Mouse (Mus musculus): ENCODE results near the gene Inpp5d. TPM values are rescaled to one million over a fixed set of nuclear protein-coding genes. Genes with fewer than 3 reads are reported as not detected.

The Inpp5d gene
- polyA plus RNA-seq, 1 experiment from 2014 or later: 3.3 TPM

DNA sequence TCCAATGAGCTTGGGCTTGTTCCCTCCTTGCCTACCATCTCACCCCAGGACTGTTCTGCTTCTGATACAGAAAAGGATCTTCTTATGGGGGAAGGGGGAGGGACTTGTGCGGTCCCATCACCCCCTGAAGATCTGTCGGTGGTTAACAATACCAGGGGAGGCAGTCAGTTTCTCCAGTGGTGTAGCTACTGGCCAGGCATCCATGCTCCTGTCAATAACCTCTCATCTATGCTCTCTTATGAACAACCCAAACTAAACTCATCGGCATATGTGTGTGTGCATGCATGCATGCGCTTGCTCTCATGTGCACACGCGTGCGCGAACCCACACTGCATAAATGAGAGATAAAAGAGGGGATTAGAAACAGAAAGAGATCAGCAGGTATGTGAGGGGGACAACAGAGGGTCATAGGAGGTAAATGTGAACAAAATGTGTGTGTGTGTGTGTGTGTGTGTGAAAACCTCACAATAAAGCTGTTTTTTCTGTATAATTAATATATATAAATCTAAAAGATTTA is 29.9 kb downstream of the Inpp5d start:
- Histone ChIP-seq H3K4me3 (ENCODE audit: low read depth, low read length) (no peak overlapping the region), H3K4me2 (ENCODE audit: low read depth, low read length) (no peak overlapping the region), H3K9me3 (replicated peaks; ENCODE audit: control insufficient read depth, low read length) (no peaks in the 10 kb centered on the region), H3K36me3 (replicated peaks; ENCODE audit: control insufficient read depth, insufficient read depth, low read depth, low read length) (no peaks in the 10 kb centered on the region), H3K9ac (replicated peaks; ENCODE audit: low read length) (no peak overlapping the region), H3K27ac (replicated peaks; ENCODE audit: low read depth, low read length) (no peak overlapping the region), H3K4me1 (ENCODE audit: control insufficient read depth, insufficient read depth, low read length) (no peaks in the 10 kb centered on the region), H3K27me3 (ENCODE audit: control insufficient read depth, insufficient read depth, low read length) (no peaks in the 10 kb centered on the region)
- ATAC-seq (replicated peaks; ENCODE audit: insufficient number of reproducible peaks, low FRiP score, low TSS enrichment, low read depth) (no peak), DNase-seq (ENCODE audit: low spot score) (no peak)
- 93% methylated on average over 8 of the region's 8 CpGs for WGBS

DNA sequence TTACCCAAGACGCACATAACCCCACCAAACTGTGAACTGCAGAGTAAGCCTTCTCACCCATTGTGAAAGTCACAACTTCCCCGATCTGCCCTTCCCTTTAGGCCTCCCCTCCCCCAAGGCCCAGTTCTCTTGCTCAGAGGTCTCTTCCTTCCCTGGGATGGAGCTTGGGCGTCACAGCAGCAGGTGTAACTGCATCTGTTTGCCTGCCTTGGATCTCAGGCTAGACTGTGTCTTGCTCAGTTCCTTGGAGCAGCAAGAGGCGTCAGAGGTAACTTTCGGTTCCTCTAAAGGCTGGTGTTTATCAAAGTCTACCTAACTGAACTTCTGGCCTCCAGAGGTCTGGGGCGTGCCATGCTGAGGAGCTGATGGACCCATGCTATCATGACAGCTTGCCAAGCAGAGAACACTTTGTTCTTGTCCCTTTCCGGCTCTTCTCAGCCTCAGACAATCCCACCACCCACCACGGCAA is 30.5 kb downstream of the Inpp5d start:
- 83% methylated on average over 8 of the region's 8 CpGs for WGBS
- H3K9ac ChIP-seq (replicated peaks; ENCODE audit: low read length): no peak overlapping the region
- no peak overlapping the region for H3K4me3 ChIP-seq (ENCODE audit: low read depth, low read length)
- ATAC-seq (replicated peaks; ENCODE audit: insufficient number of reproducible peaks, low FRiP score, low TSS enrichment, low read depth) (no peak), DNase-seq (ENCODE audit: low spot score) (no peak)
- no peak overlapping the region for H3K27ac ChIP-seq (replicated peaks; ENCODE audit: low read depth, low read length)
- H3K4me1 ChIP-seq (ENCODE audit: control insufficient read depth, insufficient read depth, low read length): no peaks in the 10 kb centered on the region
- no peaks in the 10 kb centered on the region for H3K9me3 ChIP-seq (replicated peaks; ENCODE audit: control insufficient read depth, low read length)
- no peaks in the 10 kb centered on the region for H3K36me3 ChIP-seq (replicated peaks; ENCODE audit: control insufficient read depth, insufficient read depth, low read depth, low read length)
- no peak overlapping the region for H3K4me2 ChIP-seq (ENCODE audit: low read depth, low read length)
- H3K27me3 ChIP-seq (ENCODE audit: control insufficient read depth, insufficient read depth, low read length): no peaks in the 10 kb centered on the region

DNA sequence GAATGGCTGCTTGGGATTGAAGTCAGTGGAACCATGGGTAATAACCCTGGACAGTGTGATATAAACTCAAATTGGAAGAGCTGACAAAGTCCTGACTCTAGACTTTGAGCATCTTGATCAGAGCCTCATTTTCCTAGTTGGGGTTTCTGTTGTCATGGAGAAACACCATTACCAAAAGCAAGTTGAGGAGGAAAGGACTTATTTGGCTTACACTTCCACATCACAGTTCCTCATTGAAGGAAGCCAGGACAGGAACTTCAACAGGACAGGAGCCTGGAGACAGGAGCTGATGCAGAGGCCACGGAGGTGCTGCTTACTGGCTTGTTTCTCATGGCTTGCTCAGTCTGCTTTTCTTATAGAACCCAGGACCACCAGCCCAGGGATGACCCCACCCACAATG is 31.3 kb downstream of the Inpp5d start:
- H3K9ac ChIP-seq (replicated peaks; ENCODE audit: low read length): no peak overlapping the region
- WGBS: 83% methylated on average over 1 of the region's 1 CpGs
- no peaks in the 10 kb centered on the region for H3K36me3 ChIP-seq (replicated peaks; ENCODE audit: control insufficient read depth, insufficient read depth, low read depth, low read length)
- no peak for ATAC-seq (replicated peaks; ENCODE audit: insufficient number of reproducible peaks, low FRiP score, low TSS enrichment, low read depth)
- H3K4me3 ChIP-seq (ENCODE audit: low read depth, low read length): no peak overlapping the region
- no peak for DNase-seq (ENCODE audit: low spot score)
- H3K27ac ChIP-seq (replicated peaks; ENCODE audit: low read depth, low read length): no peak overlapping the region
- H3K9me3 ChIP-seq (replicated peaks; ENCODE audit: control insufficient read depth, low read length): no peaks in the 10 kb centered on the region
- no peaks in the 10 kb centered on the region for H3K27me3 ChIP-seq (ENCODE audit: control insufficient read depth, insufficient read depth, low read length)
- no peak overlapping the region for H3K4me2 ChIP-seq (ENCODE audit: low read depth, low read length)
- no peaks in the 10 kb centered on the region for H3K4me1 ChIP-seq (ENCODE audit: control insufficient read depth, insufficient read depth, low read length)

GRCm38 (mm10) chr1:87655101-87655500 is 35.0 kb downstream of the Inpp5d start:
- Histone ChIP-seq H3K27ac (replicated peaks; ENCODE audit: low read depth, low read length) (no peak overlapping the region), H3K4me3 (ENCODE audit: low read depth, low read length) (no peak overlapping the region), H3K27me3 (ENCODE audit: control insufficient read depth, insufficient read depth, low read length) (no peaks in the 10 kb centered on the region), H3K4me1 (ENCODE audit: control insufficient read depth, insufficient read depth, low read length) (no peaks in the 10 kb centered on the region; the same call in 1 of the 2 replicates), H3K36me3 (replicated peaks; ENCODE audit: control insufficient read depth, insufficient read depth, low read depth, low read length) (no peaks in the 10 kb centered on the region), H3K9me3 (replicated peaks; ENCODE audit: control insufficient read depth, low read length) (no peaks in the 10 kb centered on the region), H3K9ac (replicated peaks; ENCODE audit: low read length) (no peak overlapping the region), H3K4me2 (ENCODE audit: low read depth, low read length) (no peak overlapping the region)
- WGBS: 65% methylated on average over 5 of the region's 5 CpGs
- DNase-seq (ENCODE audit: low spot score) (no peak), ATAC-seq (replicated peaks; ENCODE audit: insufficient number of reproducible peaks, low FRiP score, low TSS enrichment, low read depth) (no peak)

- H3K4me3 ChIP-seq (ENCODE audit: low read depth, low read length): no peak overlapping the region
- no peaks in the 10 kb centered on the region for H3K36me3 ChIP-seq (replicated peaks; ENCODE audit: control insufficient read depth, insufficient read depth, low read depth, low read length)
- H3K27me3 ChIP-seq (ENCODE audit: control insufficient read depth, insufficient read depth, low read length): no peaks in the 10 kb centered on the region
- H3K9me3 ChIP-seq (replicated peaks; ENCODE audit: control insufficient read depth, low read length): no peaks in the 10 kb centered on the region
- H3K27ac ChIP-seq (replicated peaks; ENCODE audit: low read depth, low read length): no peak overlapping the region
- 49% methylated on average over 3 of the region's 3 CpGs for WGBS
- DNase-seq (ENCODE audit: low spot score): no peak
- no peak overlapping the region for H3K4me2 ChIP-seq (ENCODE audit: low read depth, low read length)
- H3K4me1 ChIP-seq (ENCODE audit: control insufficient read depth, insufficient read depth, low read length): no peaks in the 10 kb centered on the region; the same call in 1 of the 2 replicates
- no peak for ATAC-seq (replicated peaks; ENCODE audit: insufficient number of reproducible peaks, low FRiP score, low TSS enrichment, low read depth)
- no peak overlapping the region for H3K9ac ChIP-seq (replicated peaks; ENCODE audit: low read length)
Measured at GRCm38 (mm10) chr1:87658063-87658462, 38.0 kb downstream of the Inpp5d start.

- 79% methylated on average over 2 of the region's 2 CpGs for WGBS
- Histone ChIP-seq H3K9ac (replicated peaks; ENCODE audit: low read length) (no peak overlapping the region), H3K4me3 (ENCODE audit: low read depth, low read length) (no peak overlapping the region), H3K27ac (replicated peaks; ENCODE audit: low read depth, low read length) (no peak overlapping the region), H3K27me3 (ENCODE audit: control insufficient read depth, insufficient read depth, low read length) (no peaks in the 10 kb centered on the region), H3K4me2 (ENCODE audit: low read depth, low read length) (no peak overlapping the region), H3K9me3 (replicated peaks; ENCODE audit: control insufficient read depth, low read length) (no peaks in the 10 kb centered on the region), H3K36me3 (replicated peaks; ENCODE audit: control insufficient read depth, insufficient read depth, low read depth, low read length) (no peaks in the 10 kb centered on the region), H3K4me1 (ENCODE audit: control insufficient read depth, insufficient read depth, low read length) (no peaks in the 10 kb centered on the region; the same call in 1 of the 2 replicates)
- no peak for ATAC-seq (replicated peaks; ENCODE audit: insufficient number of reproducible peaks, low FRiP score, low TSS enrichment, low read depth)
- DNase-seq (ENCODE audit: low spot score): no peak
Measured at GRCm38 (mm10) chr1:87658485-87658884, 38.4 kb downstream of the Inpp5d start.

DNA sequence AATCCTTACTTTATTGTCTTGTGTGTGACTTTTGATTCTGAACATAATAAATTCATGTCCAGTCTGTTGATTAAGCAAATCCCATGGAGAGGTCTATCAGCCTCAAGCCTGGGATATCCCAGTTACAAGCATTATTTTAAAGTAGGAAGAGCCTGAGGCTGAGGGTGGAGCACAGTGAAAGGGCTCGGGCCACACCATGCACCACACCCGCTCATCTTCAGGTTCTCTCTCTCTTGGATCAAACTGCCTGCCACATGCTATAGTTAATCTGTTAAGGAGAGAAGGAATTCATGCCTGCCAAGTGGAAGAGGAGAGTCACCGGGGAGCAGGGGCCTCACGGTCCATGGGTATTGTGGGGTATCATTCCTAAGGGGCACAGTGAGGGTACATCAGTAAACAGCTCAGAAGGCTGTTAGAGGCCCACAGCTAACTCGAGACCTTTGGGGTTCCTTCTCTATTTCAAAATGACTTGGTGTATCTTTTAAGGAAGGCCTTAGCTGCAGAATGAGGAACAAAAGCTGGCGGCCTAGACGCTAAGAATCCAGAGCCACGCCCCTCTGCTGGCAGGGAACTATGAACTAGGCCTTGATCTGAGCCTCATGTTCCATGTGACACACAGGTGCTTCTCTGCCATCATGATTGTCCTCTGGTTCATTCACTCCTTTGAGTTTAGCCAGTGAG is 39.0 kb downstream of the Inpp5d start:
- ATAC-seq (replicated peaks; ENCODE audit: insufficient number of reproducible peaks, low FRiP score, low TSS enrichment, low read depth) (no peak), DNase-seq (ENCODE audit: low spot score) (no peak)
- no peak overlapping the region for H3K4me2 ChIP-seq (ENCODE audit: low read depth, low read length)
- no peak overlapping the region for H3K27ac ChIP-seq (replicated peaks; ENCODE audit: low read depth, low read length)
- no peaks in the 10 kb centered on the region for H3K27me3 ChIP-seq (ENCODE audit: control insufficient read depth, insufficient read depth, low read length)
- H3K4me3 ChIP-seq (ENCODE audit: low read depth, low read length): no peak overlapping the region
- H3K36me3 ChIP-seq (replicated peaks; ENCODE audit: control insufficient read depth, insufficient read depth, low read depth, low read length): no peaks in the 10 kb centered on the region
- no peaks in the 10 kb centered on the region for H3K9me3 ChIP-seq (replicated peaks; ENCODE audit: control insufficient read depth, low read length)
- H3K9ac ChIP-seq (replicated peaks; ENCODE audit: low read length): no peak overlapping the region
- 81% methylated on average over 8 of the region's 8 CpGs for WGBS
- H3K4me1 ChIP-seq (ENCODE audit: control insufficient read depth, insufficient read depth, low read length): no peaks in the 10 kb centered on the region; the same call in 1 of the 2 replicates

DNA sequence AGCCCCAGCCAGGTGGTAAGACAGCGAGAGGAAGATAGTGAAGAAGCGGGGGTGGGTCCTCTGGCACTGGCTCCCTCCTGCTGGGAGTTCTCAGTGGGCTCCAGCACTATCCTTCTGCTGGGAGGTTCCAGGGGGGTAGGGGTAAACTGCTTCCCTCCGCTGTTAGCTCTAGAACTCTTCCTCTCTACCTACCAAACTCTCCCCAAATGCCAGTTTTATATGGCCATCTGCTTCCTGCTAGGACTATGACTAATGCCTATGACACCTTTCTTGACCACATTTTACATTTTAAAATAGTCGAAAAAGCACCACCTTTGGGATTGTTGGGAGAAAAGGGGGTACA is 39.5 kb downstream of the Inpp5d start:
- Histone ChIP-seq H3K27me3 (ENCODE audit: control insufficient read depth, insufficient read depth, low read length) (no peaks in the 10 kb centered on the region), H3K27ac (replicated peaks; ENCODE audit: low read depth, low read length) (no peak overlapping the region), H3K36me3 (replicated peaks; ENCODE audit: control insufficient read depth, insufficient read depth, low read depth, low read length) (no peaks in the 10 kb centered on the region), H3K4me1 (ENCODE audit: control insufficient read depth, insufficient read depth, low read length) (no peaks in the 10 kb centered on the region; the same call in 1 of the 2 replicates), H3K4me2 (ENCODE audit: low read depth, low read length) (no peak overlapping the region), H3K4me3 (ENCODE audit: low read depth, low read length) (no peak overlapping the region), H3K9ac (replicated peaks; ENCODE audit: low read length) (no peak overlapping the region), H3K9me3 (replicated peaks; ENCODE audit: control insufficient read depth, low read length) (no peaks in the 10 kb centered on the region)
- DNase-seq (ENCODE audit: low spot score) (no peak), ATAC-seq (replicated peaks; ENCODE audit: insufficient number of reproducible peaks, low FRiP score, low TSS enrichment, low read depth) (no peak)
- 75% methylated on average over 4 of the region's 4 CpGs for WGBS
